In genomic region chr14:30512896-30513295, GRCm38 (mm10) we compare ENCODE assay signal across 15 mouse cellular contexts. TPM values are rescaled to one million over a fixed set of nuclear protein-coding genes. Genes with fewer than 3 reads are reported as not detected.
"Had no signal": no experiment of that assay in that cellular context is flagged by ENCODE, and none has a peak within 500 bp of the region (broad histone marks: within the 10 kb centered on the region; RNA-seq: fewer than 3 reads in every experiment).

No protein-coding gene starts in this region.

- H3K4me1 ChIP-seq: limb, embryonic 15.5 days; lung, embryonic 15.5 days; midbrain, embryonic 10.5 days; neural tube, embryonic 12.5 days had no signal

- H3K9me3 ChIP-seq: limb, embryonic 15.5 days; lung, embryonic 15.5 days; midbrain, embryonic 10.5 days; neural tube, embryonic 12.5 days had no signal

- H3K4me3 ChIP-seq: limb, embryonic 15.5 days; lung, embryonic 15.5 days; midbrain, embryonic 10.5 days; myocyte; neural tube, embryonic 12.5 days had no signal

- DNase-seq: kidney, adult 8-10 months; kidney, postnatal 36 days; layer of hippocampus, adult 9-11 months; layer of hippocampus, postnatal 36 days; lung, postnatal 14 days; midbrain, embryonic 14.5 days; thymus, postnatal 36 days had no signal

- H3K27ac ChIP-seq: kidney, postnatal 0 days; limb, embryonic 15.5 days; lung, embryonic 15.5 days; midbrain, embryonic 10.5 days; neural tube, embryonic 12.5 days; stomach, postnatal 0 days had no signal

- H3K27me3 ChIP-seq: limb, embryonic 15.5 days; lung, embryonic 15.5 days; neural tube, embryonic 12.5 days had no signal

- H3K9ac ChIP-seq: limb, embryonic 15.5 days; lung, embryonic 15.5 days; neural tube, embryonic 12.5 days had no signal

- H3K4me2 ChIP-seq: limb, embryonic 15.5 days; lung, embryonic 15.5 days; neural tube, embryonic 12.5 days had no signal

- ATAC-seq: intestine, postnatal 0 days had no signal

RNA-seq across cellular contexts. Expression of gene Cacna1d, which starts 21.6 kb away (rescaled TPM):
- polyA plus RNA-seq: myocyte had no signal
